Mouse (Mus musculus) E14TG2a.4 (cell line): ENCODE measurements around the gene Hoxa5.

ENCODE experiments used
- CTCF ChIP-seq: conservative IDR thresholded peaks from 2 replicates; pipeline ENCODE4 v1.5.1; 2014; ENCODE audit warnings: low read length
- NANOG ChIP-seq: IDR thresholded peaks from 2 replicates; pipeline ENCODE4 v1.6.1; 2014; ENCODE audit warnings: borderline replicate concordance, low read length, mixed read lengths

- no peak for TF ChIP-seq CTCF
- no peak for TF ChIP-seq NANOG
Observed at GRCm38 (mm10) chr6:52180726-52181125, 23.7 kb downstream of the Hoxa5 start.
